Mouse (Mus musculus): ENCODE data around the gene Abhd18. TPM values are rescaled to one million over a fixed set of nuclear protein-coding genes. Genes with fewer than 3 reads are reported as not detected.
"Not testable (repeated sequence)": the region's sequence is repeated elsewhere in the genome, so short reads cannot be mapped to it uniquely, and the experiment has no call there.

Gene Abhd18
- polyA plus RNA-seq, 1 experiment from 2014 or later: 4.4 TPM

GRCm38 (mm10) chr3:40847018-40847417 lies 248 bp downstream of the Abhd18 start:
- H3K27me3 ChIP-seq; H3K9me3 ChIP-seq (replicated peaks); H3K36me3 ChIP-seq (replicated peaks): not testable (repeated sequence)
- H3K27ac ChIP-seq (replicated peaks): peak overlapping the region; percentile 67
- H3K4me2 ChIP-seq: peak overlapping the region; percentile 88
- H3K9ac ChIP-seq: peak overlapping the region; percentile 59
- ATAC-seq (ENCODE audit: insufficient read depth): peak; percentile 56
- 1% methylated on average over 20 of the region's 21 CpGs for WGBS (ENCODE audit: insufficient replicate concordance)
- H3K4me3 ChIP-seq (replicated peaks): peak overlapping the region; percentile 68
- peaks cover 13% of the 10 kb centered on the region; the same call in 1 of the 2 replicates for H3K4me1 ChIP-seq (replicated peaks)

GRCm38 (mm10) chr3:40847936-40848335 lies 1.2 kb downstream of the Abhd18 start:
- not testable (repeated sequence) for ATAC-seq (ENCODE audit: insufficient read depth); H3K27me3 ChIP-seq; H3K36me3 ChIP-seq (replicated peaks); H3K27ac ChIP-seq (replicated peaks); H3K9ac ChIP-seq; H3K9me3 ChIP-seq (replicated peaks)
- peaks cover 13% of the 10 kb centered on the region; the same call in 1 of the 2 replicates for H3K4me1 ChIP-seq (replicated peaks)
- 67% methylated on average over 2 of the region's 2 CpGs for WGBS (ENCODE audit: insufficient replicate concordance)
- H3K4me3 ChIP-seq (replicated peaks): peak overlapping the region; percentile 68; the same call in 1 of the 2 replicates
- H3K4me2 ChIP-seq: peak overlapping the region; percentile 88; the same call in 1 of the 2 replicates

- not testable (repeated sequence) for H3K4me3 ChIP-seq (replicated peaks); ATAC-seq (ENCODE audit: insufficient read depth); H3K4me2 ChIP-seq; H3K9ac ChIP-seq; H3K27ac ChIP-seq (replicated peaks); H3K4me1 ChIP-seq (replicated peaks); H3K9me3 ChIP-seq (replicated peaks); H3K27me3 ChIP-seq; H3K36me3 ChIP-seq (replicated peaks)
- 66% methylated on average over 3 of the region's 3 CpGs for WGBS (ENCODE audit: insufficient replicate concordance)
Measured at GRCm38 (mm10) chr3:40853123-40853738, 6.5 kb downstream of the Abhd18 start.

- WGBS (ENCODE audit: insufficient replicate concordance): under 1% methylated on average over 38 of the region's 38 CpGs
- H3K9ac ChIP-seq: peak overlapping the region; percentile 69
- peak; percentile 100 for ATAC-seq (ENCODE audit: insufficient read depth)
- peak overlapping the region; percentile 70 for H3K4me3 ChIP-seq (replicated peaks)
- peak overlapping the region; percentile 76 for H3K27ac ChIP-seq (replicated peaks)
- not testable (repeated sequence) for H3K4me1 ChIP-seq (replicated peaks); H3K9me3 ChIP-seq (replicated peaks); H3K36me3 ChIP-seq (replicated peaks); H3K27me3 ChIP-seq
- H3K4me2 ChIP-seq: peak overlapping the region; percentile 73
Measured at GRCm38 (mm10) chr3:40893816-40894258, 47.1 kb downstream of the Abhd18 start.

GRCm38 (mm10) chr3:40894336-40894735 lies 47.6 kb downstream of the Abhd18 start:
- Histone ChIP-seq H3K9ac (peak overlapping the region; percentile 70), H3K27ac (replicated peaks) (peak overlapping the region; percentile 73), H3K4me3 (replicated peaks) (peak overlapping the region; percentile 70), H3K4me2 (peak overlapping the region; percentile 89)
- not testable (repeated sequence) for H3K27me3 ChIP-seq; H3K36me3 ChIP-seq (replicated peaks); H3K9me3 ChIP-seq (replicated peaks); H3K4me1 ChIP-seq (replicated peaks); ATAC-seq (ENCODE audit: insufficient read depth)
- WGBS (ENCODE audit: insufficient replicate concordance): 1% methylated on average over 19 of the region's 24 CpGs

GRCm38 (mm10) chr3:40902443-40902842 lies 55.7 kb downstream of the Abhd18 start, which contains the start of gene 1700034I23Rik:
1700034I23Rik (minus strand) TSS chr3:40902543.
- not testable (repeated sequence) for ATAC-seq (ENCODE audit: insufficient read depth); H3K36me3 ChIP-seq (replicated peaks); H3K4me2 ChIP-seq; H3K27ac ChIP-seq (replicated peaks); H3K27me3 ChIP-seq; H3K9me3 ChIP-seq (replicated peaks); H3K9ac ChIP-seq; H3K4me1 ChIP-seq (replicated peaks); H3K4me3 ChIP-seq (replicated peaks)
- 94% methylated on average over 8 of the region's 10 CpGs for WGBS (ENCODE audit: insufficient replicate concordance)

- H3K9ac ChIP-seq: no peak overlapping the region
- ATAC-seq (ENCODE audit: insufficient read depth): no peak
- no peaks in the 10 kb centered on the region for H3K9me3 ChIP-seq (replicated peaks)
- no peaks in the 10 kb centered on the region for H3K27me3 ChIP-seq
- H3K36me3 ChIP-seq (replicated peaks): peaks cover 11% of the 10 kb centered on the region; the same call in 1 of the 2 replicates
- WGBS (ENCODE audit: insufficient replicate concordance): 63% methylated on average over 5 of the region's 5 CpGs
- H3K4me3 ChIP-seq (replicated peaks): no peak overlapping the region
- H3K27ac ChIP-seq (replicated peaks): no peak overlapping the region
- no peak overlapping the region for H3K4me2 ChIP-seq
- no peaks in the 10 kb centered on the region for H3K4me1 ChIP-seq (replicated peaks)
Measured at GRCm38 (mm10) chr3:40938189-40938588, 91.4 kb downstream of the Abhd18 start.

- 85% methylated on average over 4 of the region's 4 CpGs for WGBS (ENCODE audit: insufficient replicate concordance)
- Histone ChIP-seq H3K27me3 (no peaks in the 10 kb centered on the region), H3K4me1 (replicated peaks) (no peaks in the 10 kb centered on the region), H3K9ac (no peak overlapping the region), H3K4me3 (replicated peaks) (no peak overlapping the region), H3K36me3 (replicated peaks) (peaks cover 9% of the 10 kb centered on the region; the same call in 1 of the 2 replicates), H3K4me2 (no peak overlapping the region), H3K9me3 (replicated peaks) (no peaks in the 10 kb centered on the region), H3K27ac (replicated peaks) (no peak overlapping the region)
- ATAC-seq (ENCODE audit: insufficient read depth): no peak
Measured at GRCm38 (mm10) chr3:40938592-40938991, 91.8 kb downstream of the Abhd18 start.

- no peak overlapping the region for H3K9ac ChIP-seq
Measured at GRCm38 (mm10) chr3:40939019-40939418, 92.2 kb downstream of the Abhd18 start.

GRCm38 (mm10) chr3:40949170-40949902 lies 102.6 kb downstream of the Abhd18 start, which contains the start of gene Larp1b:
Larp1b (plus strand) TSS chr3:40949828.
- H3K27me3 ChIP-seq: peaks cover 11% of the 10 kb centered on the region
- no peaks in the 10 kb centered on the region for H3K36me3 ChIP-seq (replicated peaks)
- ATAC-seq (ENCODE audit: insufficient read depth): peak; percentile 90
- peak within 1 kb of the TSS; percentile 99 for H3K4me2 ChIP-seq
- under 1% methylated on average over 66 of the region's 66 CpGs for WGBS (ENCODE audit: insufficient replicate concordance)
- H3K9me3 ChIP-seq (replicated peaks): no peaks in the 10 kb centered on the region
- peak within 1 kb of the TSS; percentile 93 for H3K9ac ChIP-seq
- H3K4me1 ChIP-seq (replicated peaks): peaks cover 33% of the 10 kb centered on the region
- H3K27ac ChIP-seq (replicated peaks): peak within 1 kb of the TSS; percentile 93
- H3K4me3 ChIP-seq (replicated peaks): peak within 1 kb of the TSS; percentile 95

More at GRCm38 (mm10) chr3:40939019-40939418, 92.2 kb downstream of the Abhd18 start:
- no peaks in the 10 kb centered on the region for H3K27me3 ChIP-seq
- peaks cover 5% of the 10 kb centered on the region; the same call in 1 of the 2 replicates for H3K36me3 ChIP-seq (replicated peaks)
- H3K4me2 ChIP-seq: no peak overlapping the region
- H3K4me3 ChIP-seq (replicated peaks): no peak overlapping the region
- no peak overlapping the region for H3K27ac ChIP-seq (replicated peaks)
- H3K9me3 ChIP-seq (replicated peaks): no peaks in the 10 kb centered on the region
- ATAC-seq (ENCODE audit: insufficient read depth): no peak
- no peaks in the 10 kb centered on the region for H3K4me1 ChIP-seq (replicated peaks)

- Histone ChIP-seq H3K9ac (peak overlapping the region; percentile 93), H3K27me3 (peaks cover 11% of the 10 kb centered on the region), H3K27ac (replicated peaks) (peak overlapping the region; percentile 93), H3K36me3 (replicated peaks) (no peaks in the 10 kb centered on the region), H3K4me2 (peak overlapping the region; percentile 99), H3K4me3 (replicated peaks) (peak overlapping the region; percentile 95), H3K4me1 (replicated peaks) (peaks cover 33% of the 10 kb centered on the region), H3K9me3 (replicated peaks) (no peaks in the 10 kb centered on the region)
- under 1% methylated on average over 94 of the region's 118 CpGs for WGBS (ENCODE audit: insufficient replicate concordance)
- ATAC-seq (ENCODE audit: insufficient read depth): peak; percentile 42
Measured at GRCm38 (mm10) chr3:40949903-40950600, 103.3 kb downstream of the Abhd18 start.
